1 mouse cellular context compared by ENCODE assay signal in the genomic region with DNA sequence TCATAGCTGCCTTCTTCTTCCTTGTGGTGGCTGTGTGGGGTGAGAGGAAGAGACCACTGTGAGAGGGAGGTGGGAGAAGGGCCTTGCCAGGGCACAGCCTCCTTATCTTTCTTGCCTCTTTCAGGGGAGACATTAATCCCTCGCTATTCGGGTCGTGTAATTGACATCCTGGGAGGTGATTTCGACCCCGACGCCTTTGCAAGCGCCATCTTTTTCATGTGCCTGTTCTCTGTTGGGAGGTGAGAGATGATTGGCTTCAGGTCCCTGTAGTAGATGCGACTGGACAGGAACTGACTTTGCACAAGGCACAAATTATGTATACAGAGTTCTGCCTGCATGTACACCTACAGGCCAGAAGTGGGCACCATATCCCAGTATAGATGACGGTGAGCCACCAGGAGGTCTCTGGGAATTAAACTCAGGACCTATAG.
TF ChIP-seq lines count a peak whose summit lies in the region.

No protein-coding gene starts in this region.

TF ChIP-seq in CH12.LX, 34 proteins besides CTCF, POLR2A, EP300 and RAD21 (continued from another document):
- TF ChIP-seq MAX (IDR thresholded peaks at IDR 0.05; ENCODE audit: low read length): peak; percentile 64
- TF ChIP-seq ZC3H11A (IDR thresholded peaks at IDR 0.05; ENCODE audit: low read depth, low read length): no peak
- no peak for TF ChIP-seq BHLHE40 (IDR thresholded peaks at IDR 0.05; ENCODE audit: low read depth, low read length)
- TF ChIP-seq SIN3A (IDR thresholded peaks at IDR 0.05; ENCODE audit: low read length): peak; percentile 72
- TF ChIP-seq NELFE (IDR thresholded peaks at IDR 0.05; ENCODE audit: low read depth, low read length): peak; percentile 75
- peak; percentile 44; the same call in 1 of the 2 replicates for TF ChIP-seq MAZ (IDR thresholded peaks at IDR 0.05; ENCODE audit: low read depth, low read length)
- no peak for TF ChIP-seq ZNF384 (IDR thresholded peaks at IDR 0.05; ENCODE audit: low read depth, low read length)
- TF ChIP-seq USF2 (conservative IDR thresholded peaks at IDR 0.05; ENCODE audit: low read depth, low read length): no peak
- TF ChIP-seq ETS1 (conservative IDR thresholded peaks at IDR 0.05; ENCODE audit: low read depth, low read length): peak; percentile 37; the same call in 1 of the 2 replicates
- peak; percentile 23; the same call in 1 of the 2 replicates for TF ChIP-seq NRF1 (IDR thresholded peaks at IDR 0.05; ENCODE audit: low read depth, low read length)
- peak; percentile 49 for TF ChIP-seq TCF12 (IDR thresholded peaks at IDR 0.05; ENCODE audit: low read depth, low read length)
- no peak for TF ChIP-seq JUND (conservative IDR thresholded peaks at IDR 0.05; ENCODE audit: low read depth, low read length)
- TF ChIP-seq ELF1 (IDR thresholded peaks at IDR 0.05; ENCODE audit: low read depth, low read length): peak; percentile 51; the same call in 1 of the 2 replicates
- no peak for TF ChIP-seq MYC (IDR thresholded peaks at IDR 0.05; ENCODE audit: low read depth, low read length)
- no peak for TF ChIP-seq CHD1 (IDR thresholded peaks at IDR 0.05; ENCODE audit: low read depth, low read length)
- peak; percentile 85 for TF ChIP-seq TBP (conservative IDR thresholded peaks at IDR 0.05; ENCODE audit: low read depth, low read length)
